15 mouse cellular contexts compared by ENCODE assay signal in the genomic region with DNA sequence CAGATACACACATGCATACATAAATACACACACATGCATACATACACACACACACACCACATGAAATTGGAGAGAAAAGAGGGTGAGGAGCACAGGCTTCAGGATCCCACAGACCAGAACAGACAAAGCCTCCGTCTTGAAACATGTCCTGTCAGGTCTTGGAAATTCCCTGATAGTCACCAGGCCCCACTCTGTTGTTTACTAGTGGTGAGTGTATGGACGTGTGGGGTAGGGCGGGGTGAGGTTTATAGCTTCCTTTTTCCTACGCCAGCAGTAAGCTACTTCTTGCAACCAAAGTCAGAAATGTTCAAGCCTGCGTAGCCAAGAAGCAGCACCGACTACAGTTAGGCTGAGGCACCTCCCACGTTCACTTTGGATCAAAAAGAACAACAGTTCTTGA. TPM values are rescaled to one million over a fixed set of nuclear protein-coding genes. Genes with fewer than 3 reads are reported as not detected.
DNase-seq lines count a peak whose midpoint lies in the region; ATAC-seq and TF ChIP-seq lines count a peak whose summit lies in the region.
"Had no signal": no experiment of that assay in that cellular context is flagged by ENCODE, and none has a peak within 500 bp of the region (broad histone marks: within the 10 kb centered on the region; RNA-seq: fewer than 3 reads in every experiment).

No protein-coding gene starts in this region.

- no peaks in the 10 kb centered on the region for H3K9me3 ChIP-seq in embryonic facial prominence, embryonic 14.5 days (ENCODE audit: control insufficient read depth, low read length)
- H3K9me3 ChIP-seq in embryonic facial prominence, embryonic 10.5 days, result no peaks in the 10 kb centered on the region
- H3K9me3 ChIP-seq in hindbrain, postnatal 0 days (ENCODE audit: low read length), result no peaks in the 10 kb centered on the region
- H3K9me3 ChIP-seq in midbrain, postnatal 0 days (ENCODE audit: low read length), result no peaks in the 10 kb centered on the region
- H3K9me3 ChIP-seq: embryonic facial prominence, embryonic 13.5 days; forebrain, embryonic 12.5 days; midbrain, embryonic 15.5 days; neural tube, embryonic 15.5 days had no signal

- peak; percentile 27 for DNase-seq in embryonic facial prominence, embryonic 14.5 days (ENCODE audit: low spot score)
- DNase-seq in embryonic facial prominence, embryonic 10.5 days (ENCODE audit: low spot score), result no peak
- peak; percentile 88 for DNase-seq in CD4-positive helper T cell, adult 2 months (ENCODE audit: low read depth, low spot score)
- DNase-seq in hindbrain, postnatal 0 days (ENCODE audit: low spot score), result no peak
- no peak for DNase-seq in cerebellum, adult 9-11 months
- no peak for DNase-seq in midbrain, postnatal 0 days (ENCODE audit: low spot score)
- DNase-seq: cerebellum, postnatal 36 days; heart, postnatal 10 days; right cerebral cortex, adult 18-20 months had no signal

- no peak overlapping the region for H3K9ac ChIP-seq in embryonic facial prominence, embryonic 14.5 days (ENCODE audit: low read depth, low read length)
- H3K9ac ChIP-seq in hindbrain, postnatal 0 days (replicated peaks; ENCODE audit: low read length), result no peak overlapping the region
- no peak overlapping the region for H3K9ac ChIP-seq in midbrain, postnatal 0 days (replicated peaks; ENCODE audit: low read length, poor library complexity, severe bottlenecking)
- H3K9ac ChIP-seq: embryonic facial prominence, embryonic 13.5 days; forebrain, embryonic 12.5 days; midbrain, embryonic 15.5 days; neural tube, embryonic 15.5 days had no signal

- H3K27ac ChIP-seq in embryonic facial prominence, embryonic 14.5 days (replicated peaks; ENCODE audit: low read depth, low read length), result no peak overlapping the region
- no peak overlapping the region for H3K27ac ChIP-seq in embryonic facial prominence, embryonic 10.5 days (replicated peaks)
- no peak overlapping the region for H3K27ac ChIP-seq in hindbrain, postnatal 0 days
- H3K27ac ChIP-seq in midbrain, postnatal 0 days (ENCODE audit: low read depth, low read length), result no peak overlapping the region
- H3K27ac ChIP-seq: embryonic facial prominence, embryonic 13.5 days; forebrain, embryonic 12.5 days; midbrain, embryonic 15.5 days; neural tube, embryonic 15.5 days had no signal

- H3K27me3 ChIP-seq in embryonic facial prominence, embryonic 14.5 days (replicated peaks; ENCODE audit: control insufficient read depth, insufficient read depth, low read length), result 0 out of 2 replicates have a peak, but pooled peaks cover 5% of the 10 kb centered on the region
- H3K27me3 ChIP-seq in embryonic facial prominence, embryonic 10.5 days (replicated peaks; ENCODE audit: low read depth, poor library complexity, severe bottlenecking), result 0 out of 2 replicates have a peak, but pooled peaks cover 6% of the 10 kb centered on the region
- H3K27me3 ChIP-seq in hindbrain, postnatal 0 days (ENCODE audit: insufficient read depth, low read length), result no peaks in the 10 kb centered on the region
- no peaks in the 10 kb centered on the region for H3K27me3 ChIP-seq in midbrain, postnatal 0 days (ENCODE audit: insufficient read depth, low read length)
- H3K27me3 ChIP-seq: forebrain, embryonic 12.5 days; midbrain, embryonic 15.5 days; neural tube, embryonic 15.5 days had no signal

- 66% methylated on average over 7 of the region's 7 CpGs for WGBS in embryonic facial prominence, embryonic 14.5 days
- 83% methylated on average over 7 of the region's 7 CpGs for WGBS in embryonic facial prominence, embryonic 10.5 days
- WGBS in hindbrain, postnatal 0 days, result 87% methylated on average over 7 of the region's 7 CpGs
- WGBS in midbrain, postnatal 0 days, result 89% methylated on average over 7 of the region's 7 CpGs

- 0 out of 2 replicates have a peak, but pooled peaks have one; percentile 60 for ATAC-seq in embryonic facial prominence, embryonic 14.5 days (ENCODE audit: low read depth)
- ATAC-seq in common myeloid progenitor, adult 5-6 weeks (replicated peaks; ENCODE audit: low read depth, poor library complexity, severe bottlenecking), result peak; percentile 42
- ATAC-seq in monocyte, adult 5-6 weeks (replicated peaks; ENCODE audit: insufficient number of reproducible peaks, low FRiP score, low TSS enrichment, poor library complexity, severe bottlenecking), result peak; percentile 62
- no peak for ATAC-seq in hindbrain, postnatal 0 days
- ATAC-seq in midbrain, postnatal 0 days (ENCODE audit: low FRiP score), result no peak
- ATAC-seq: midbrain, embryonic 15.5 days had no signal

- H3K4me2 ChIP-seq in embryonic facial prominence, embryonic 14.5 days (ENCODE audit: low read depth, low read length), result no peak overlapping the region
- no peak overlapping the region for H3K4me2 ChIP-seq in hindbrain, postnatal 0 days (ENCODE audit: low read depth, low read length)
- no peak overlapping the region for H3K4me2 ChIP-seq in midbrain, postnatal 0 days (ENCODE audit: low read depth, low read length, poor library complexity, severe bottlenecking)
- H3K4me2 ChIP-seq: embryonic facial prominence, embryonic 13.5 days; forebrain, embryonic 12.5 days; midbrain, embryonic 15.5 days; neural tube, embryonic 15.5 days had no signal

- no peaks in the 10 kb centered on the region for H3K4me1 ChIP-seq in embryonic facial prominence, embryonic 14.5 days (ENCODE audit: control insufficient read depth, insufficient read depth, low read length)
- H3K4me1 ChIP-seq in embryonic facial prominence, embryonic 10.5 days, result 0 out of 2 replicates have a peak, but pooled peaks cover 5% of the 10 kb centered on the region
- no peaks in the 10 kb centered on the region for H3K4me1 ChIP-seq in hindbrain, postnatal 0 days (ENCODE audit: insufficient read depth, low read length)
- H3K4me1 ChIP-seq in midbrain, postnatal 0 days (ENCODE audit: insufficient read depth, low read length), result no peaks in the 10 kb centered on the region

- TF ChIP-seq CTCF in hindbrain, postnatal 0 days (IDR thresholded peaks at IDR 0.05; ENCODE audit: low read depth), result no peak
- no peak for TF ChIP-seq CTCF in midbrain, postnatal 0 days (IDR thresholded peaks at IDR 0.05)

- no peak overlapping the region for H3K4me3 ChIP-seq in embryonic facial prominence, embryonic 14.5 days (ENCODE audit: low read depth, low read length)
- H3K4me3 ChIP-seq in embryonic facial prominence, embryonic 10.5 days, result no peak overlapping the region
- no peak overlapping the region for H3K4me3 ChIP-seq in hindbrain, postnatal 0 days (ENCODE audit: low read length)
- H3K4me3 ChIP-seq in midbrain, postnatal 0 days (ENCODE audit: low read depth, low read length), result no peak overlapping the region
- H3K4me3 ChIP-seq: embryonic facial prominence, embryonic 13.5 days; forebrain, embryonic 12.5 days; midbrain, embryonic 15.5 days; neural tube, embryonic 15.5 days had no signal

- no peaks in the 10 kb centered on the region for H3K36me3 ChIP-seq in embryonic facial prominence, embryonic 14.5 days (ENCODE audit: control insufficient read depth, insufficient read depth, low read length)
- H3K36me3 ChIP-seq in embryonic facial prominence, embryonic 10.5 days (replicated peaks), result no peaks in the 10 kb centered on the region
- H3K36me3 ChIP-seq in hindbrain, postnatal 0 days (ENCODE audit: insufficient read depth, low read length), result 0 out of 2 replicates have a peak, but pooled peaks cover under 1% of the 10 kb centered on the region
- peaks cover 5% of the 10 kb centered on the region for H3K36me3 ChIP-seq in midbrain, postnatal 0 days (ENCODE audit: insufficient read depth, low read length)
- H3K36me3 ChIP-seq: embryonic facial prominence, embryonic 13.5 days; forebrain, embryonic 12.5 days; midbrain, embryonic 15.5 days; neural tube, embryonic 15.5 days had no signal

RNA-seq across cellular contexts. Expression of gene Gpr68, which starts 24.8 kb away (rescaled TPM):
- polyA plus RNA-seq in embryonic facial prominence, embryonic 14.5 days (2014; fragmentation: Nextera tagmentation; extraction: Ambion mirVana), result 0.18 and 0.46 TPM in 2 replicates
- polyA plus RNA-seq in embryonic facial prominence, embryonic 10.5 days (2016; fragmentation: Nextera tagmentation; extraction: Ambion mirVana), result 0.21 and 0.34 TPM in 2 replicates
- not detected in 2 replicates for total RNA-seq in common myeloid progenitor, adult 5-6 weeks (2017)
- 4.4 to 27.8 TPM (median 4.9 TPM) in 3 replicates for total RNA-seq in monocyte, adult 5-6 weeks (2017)
- 29.5 and 33.1 TPM in 2 replicates for total RNA-seq in hindbrain, postnatal 0 days (2014; rRNA removed)
- 6.0 and 8.1 TPM in 2 replicates for polyA plus RNA-seq in hindbrain, postnatal 0 days (2015; fragmentation: Nextera tagmentation; extraction: Ambion mirVana)
- 22.3 and 28.4 TPM in 2 replicates for total RNA-seq in midbrain, postnatal 0 days (2014; rRNA removed)
- 6.2 and 8.7 TPM in 2 replicates for polyA plus RNA-seq in midbrain, postnatal 0 days (2015; fragmentation: Nextera tagmentation; extraction: Ambion mirVana)

Comparison
In these comparisons a context has a peak if more than half of its experiments do, and no peak if none do; other contexts are left out.
1. DNase-seq: peak in embryonic facial prominence, embryonic 14.5 days (single experiment) and CD4-positive helper T cell, adult 2 months (single experiment); none in embryonic facial prominence, embryonic 10.5 days (single experiment), hindbrain, postnatal 0 days (single experiment), cerebellum, adult 9-11 months (single experiment) and midbrain, postnatal 0 days (single experiment).
2. ATAC-seq: peak in embryonic facial prominence, embryonic 14.5 days (single experiment), common myeloid progenitor, adult 5-6 weeks (single experiment) and monocyte, adult 5-6 weeks (single experiment); none in hindbrain, postnatal 0 days (single experiment) and midbrain, postnatal 0 days (single experiment).